Mouse (Mus musculus): ENCODE measurements at regions not wholly inside any gene's neighbourhood (a gene's known extent, or its start where the extent isn't known, plus 50 kb on each side); places are given as distances from the start of the nearest gene placed in this dataset.

GRCm38 (mm10) chr2:169524429-169524828, 63.1 kb downstream of the Gm11011 start:
- DNase-seq (ENCODE audit: inconsistent age in 2 of 2, low spot score in 1 of 2) = no peak

DNA sequence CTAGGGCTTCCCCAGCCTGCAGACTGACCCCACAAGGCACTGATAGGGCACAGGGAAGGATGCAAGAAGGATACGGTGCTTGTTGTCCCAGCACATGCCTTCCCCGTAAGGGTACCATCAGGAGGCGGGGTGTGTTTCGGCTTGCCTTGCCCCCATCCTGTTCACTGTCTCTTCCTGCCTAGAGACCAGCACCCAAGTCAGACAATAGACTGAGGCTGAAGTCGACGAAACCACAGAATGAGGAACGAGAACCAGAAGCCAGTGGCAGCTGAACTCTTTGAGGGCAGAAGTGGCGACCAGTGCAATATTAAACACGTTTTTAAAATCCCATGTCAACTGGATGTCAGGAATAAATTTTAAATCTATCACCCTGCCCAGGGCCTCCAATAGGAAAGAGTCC, 67.6 kb downstream of the Gm11011 start:
- DNase-seq (ENCODE audit: inconsistent age in 2 of 2, low spot score in 1 of 2) = no peak

DNA sequence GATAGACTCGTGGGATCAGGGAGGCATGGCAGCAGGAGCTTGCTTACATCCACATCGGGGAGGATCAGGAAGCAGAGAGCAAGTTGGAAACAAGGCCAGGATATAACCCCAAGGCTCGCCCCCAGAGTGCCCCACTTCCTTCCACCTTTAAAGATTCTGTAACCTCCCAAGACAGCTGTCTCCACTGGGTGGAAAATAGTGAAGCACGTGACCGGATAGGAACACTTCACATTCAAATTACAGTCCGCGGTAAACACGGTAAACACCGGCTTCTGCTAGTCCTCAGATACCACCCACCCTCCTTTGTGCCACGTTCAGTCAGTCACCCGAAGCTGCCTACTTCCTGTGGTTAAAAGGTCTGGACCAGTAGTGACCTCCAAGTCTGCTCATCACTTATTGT, 72.2 kb downstream of the Gm11011 start:
- peak; percentile 4 to 22 for DNase-seq (ENCODE audit: inconsistent age in 2 of 2, low spot score in 1 of 2)

- DNase-seq (ENCODE audit: inconsistent age in 2 of 2, low spot score in 1 of 2) = no peak
These were observed 76.8 kb downstream of the Gm11011 start for GRCm38 (mm10) chr2:169510741-169511140.

- no peak for DNase-seq (ENCODE audit: inconsistent age in 2 of 2, low spot score in 1 of 2)
These were observed 78.1 kb downstream of the Gm11011 start for GRCm38 (mm10) chr2:169509406-169509805.

- no peak for DNase-seq (ENCODE audit: inconsistent age in 2 of 2, low spot score in 1 of 2)
These were observed 83.0 kb downstream of the Gm11011 start for GRCm38 (mm10) chr2:169504416-169505057.

DNA sequence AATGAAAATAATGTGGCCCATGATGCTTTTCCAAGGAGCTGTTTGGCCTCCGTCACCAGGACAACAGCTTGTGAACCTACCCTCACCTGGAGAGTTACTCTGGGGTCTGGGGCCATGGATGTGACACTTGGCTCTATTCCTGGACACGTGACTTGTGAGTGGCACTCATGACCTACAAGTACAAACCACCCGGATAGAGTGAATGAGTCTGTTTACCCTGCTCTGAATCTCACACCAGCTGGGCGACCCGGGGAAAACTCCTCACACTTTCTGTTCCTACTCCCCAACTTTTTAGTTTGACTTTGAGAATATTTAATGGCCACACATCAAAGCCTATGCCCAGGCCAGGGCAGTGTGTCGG, 84.0 kb downstream of the Gm11011 start:
- DNase-seq (ENCODE audit: inconsistent age in 2 of 2, low spot score in 1 of 2) = no peak

DNA sequence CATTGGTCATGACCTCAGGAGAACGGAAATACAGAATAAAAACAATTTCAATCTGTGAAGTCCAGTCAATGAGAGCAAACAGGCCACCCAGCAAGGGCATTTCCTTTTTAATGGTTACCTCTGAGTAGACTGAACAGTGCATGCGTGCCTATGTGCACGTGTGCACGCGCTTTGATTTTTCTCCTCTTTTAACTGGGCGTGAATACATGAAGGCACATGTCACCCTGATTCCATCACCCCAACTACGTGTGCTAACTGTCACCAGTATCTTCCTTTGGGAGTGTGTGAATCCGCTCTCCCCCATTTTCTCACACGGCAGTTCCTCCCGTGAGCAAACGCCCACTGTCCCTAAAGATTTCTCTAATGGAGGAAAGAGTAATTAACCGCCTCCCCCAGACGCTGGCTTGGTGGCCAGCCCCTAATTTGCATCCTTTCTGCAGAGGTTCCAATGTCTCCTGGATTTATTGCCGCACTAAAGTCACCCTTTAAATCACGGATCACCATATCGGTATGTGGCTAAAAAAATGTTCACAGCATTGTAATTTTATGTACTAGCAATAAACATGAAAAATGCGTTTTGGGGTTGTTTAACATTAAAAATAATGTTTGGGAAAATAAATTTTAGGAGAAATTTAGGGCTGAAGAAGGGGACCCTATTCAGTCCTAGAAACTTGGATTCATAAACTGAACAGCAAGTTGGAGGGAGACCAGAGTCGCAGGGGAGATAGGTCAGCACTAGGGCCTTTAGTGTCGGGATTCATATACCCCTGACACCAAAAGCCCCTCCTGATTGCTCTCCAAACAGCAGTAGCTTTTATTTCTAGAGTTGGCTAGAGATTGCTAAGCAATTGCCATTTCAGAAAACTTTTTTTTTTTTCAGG, 84.6 kb downstream of the Gm11011 start:
- no peak for DNase-seq (ENCODE audit: inconsistent age in 2 of 2, low spot score in 1 of 2)

DNA sequence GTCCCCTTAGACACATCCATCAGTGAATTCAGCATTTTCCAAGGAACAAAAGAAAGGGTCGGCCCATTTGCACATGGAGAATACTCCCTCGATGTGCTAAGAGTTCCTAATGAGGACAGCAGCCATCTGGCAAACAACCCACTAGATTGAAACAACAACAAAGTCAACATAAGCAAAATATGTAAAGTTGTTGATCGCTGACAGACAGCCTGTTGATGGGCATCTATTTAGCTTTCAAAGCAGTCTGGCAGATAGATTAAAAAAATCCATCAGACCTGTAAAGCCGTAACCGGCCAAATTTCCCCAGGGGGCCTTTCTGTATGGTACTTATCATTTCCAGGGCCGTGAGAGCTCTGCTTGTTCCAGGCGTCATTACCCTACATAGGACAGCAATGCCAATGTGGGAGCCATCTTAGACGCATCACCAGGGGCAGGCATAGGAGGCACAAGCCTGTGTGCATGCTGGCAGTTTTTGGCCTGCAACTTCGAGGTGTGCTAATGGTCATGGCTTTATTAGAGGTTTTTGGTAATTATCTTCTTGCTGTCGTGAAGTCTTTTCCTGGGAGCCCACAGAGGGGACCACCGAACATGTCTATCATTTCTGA, 85.7 kb downstream of the Gm11011 start:
- DNase-seq (ENCODE audit: inconsistent age in 2 of 2, low spot score in 1 of 2) = no peak

- DNase-seq (ENCODE audit: inconsistent age in 2 of 2, low spot score in 1 of 2) = no peak
These were observed 92.2 kb downstream of the Gm11011 start for GRCm38 (mm10) chr2:169495368-169495767.

- DNase-seq (ENCODE audit: inconsistent age in 2 of 2, low spot score in 1 of 2) = no peak
These were observed 92.8 kb downstream of the Gm11011 start for GRCm38 (mm10) chr2:169494503-169495311.

DNA sequence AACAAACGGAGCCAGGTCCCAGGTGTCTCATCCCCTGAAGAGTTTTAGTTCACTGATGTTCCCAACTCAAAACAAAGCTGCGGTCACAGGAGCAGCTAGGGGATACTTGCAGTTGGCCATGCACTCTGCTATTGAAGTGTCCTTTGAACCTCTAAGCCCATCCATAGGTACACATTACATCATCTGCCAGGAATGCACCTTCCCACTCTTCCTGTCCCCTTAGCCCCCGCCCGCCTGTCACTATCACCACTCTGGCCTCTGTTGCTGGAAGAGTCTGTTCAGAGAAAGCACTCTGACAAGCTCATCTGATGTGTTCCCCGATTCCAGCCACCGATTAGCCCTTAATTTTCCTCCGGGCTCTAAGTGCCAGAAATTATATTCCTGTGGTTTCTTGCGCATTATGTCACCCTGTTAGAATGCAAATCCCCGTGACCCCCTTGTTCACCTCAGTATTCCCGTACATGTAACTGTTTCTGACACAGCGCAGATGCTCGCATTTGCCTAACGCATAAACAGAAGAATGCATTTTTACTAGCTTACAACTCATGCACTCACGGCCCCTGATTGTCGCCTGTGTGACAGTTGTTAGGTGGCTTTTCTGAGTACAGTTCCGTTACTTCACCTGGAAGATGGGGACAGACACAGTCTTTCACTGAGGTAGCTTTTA, 93.8 kb downstream of the Gm11011 start:
- no peak for DNase-seq (ENCODE audit: inconsistent age in 2 of 2, low spot score in 1 of 2)

GRCm38 (mm10) chr2:169483934-169484333, 103.6 kb downstream of the Gm11011 start:
- peak; percentile 81 to 94 for DNase-seq (ENCODE audit: inconsistent age in 2 of 2, low spot score in 1 of 2)

- DNase-seq (ENCODE audit: inconsistent age in 2 of 2, low spot score in 1 of 2) = peak; percentile 49 to 59
These were observed 105.6 kb downstream of the Gm11011 start for GRCm38 (mm10) chr2:169481731-169482465.

DNA sequence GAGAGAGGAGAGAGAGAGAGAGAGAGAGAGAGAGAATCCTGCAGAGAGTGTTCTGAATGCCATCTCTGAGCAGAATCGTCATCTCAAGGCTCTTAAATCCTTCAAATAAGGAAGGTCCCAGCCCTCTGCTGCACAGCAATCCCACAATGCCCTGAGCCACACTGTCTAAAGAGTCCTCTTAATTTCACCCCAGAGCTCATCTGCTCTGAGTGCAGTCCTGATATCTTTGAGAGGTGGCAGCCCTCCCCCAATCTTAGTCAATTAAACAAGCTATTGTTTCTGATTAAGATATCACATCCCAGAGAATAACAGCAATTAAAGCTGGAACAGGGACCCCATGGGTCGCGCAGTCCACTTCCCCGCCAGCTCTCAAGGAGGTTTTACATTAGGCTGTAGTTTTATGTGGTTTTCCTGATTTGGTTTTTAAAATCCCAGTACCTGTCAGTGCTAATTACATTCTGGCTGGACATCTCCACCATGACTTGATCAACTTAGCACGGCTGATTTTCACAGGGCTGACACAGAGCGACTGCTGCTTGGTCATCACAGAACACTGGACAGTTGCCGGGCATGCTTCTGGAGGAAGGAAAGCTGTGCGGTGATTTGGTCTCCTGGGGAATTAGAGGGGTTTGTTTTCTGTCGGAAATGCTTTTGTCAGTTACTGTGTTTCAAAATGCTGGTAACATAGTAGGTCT, 113.0 kb downstream of the Gm11011 start:
- no peak for DNase-seq (ENCODE audit: inconsistent age in 2 of 2, low spot score in 1 of 2)

- no peak for DNase-seq (ENCODE audit: inconsistent age in 2 of 2, low spot score in 1 of 2)
These were observed 118.0 kb downstream of the Gm11011 start for GRCm38 (mm10) chr2:169469538-169469937.

GRCm38 (mm10) chr2:169467621-169468020, 119.9 kb downstream of the Gm11011 start:
- DNase-seq (ENCODE audit: inconsistent age in 2 of 2, low spot score in 1 of 2) = no peak

- DNase-seq (ENCODE audit: inconsistent age in 2 of 2, low spot score in 1 of 2) = no peak
These were observed 123.4 kb downstream of the Gm11011 start for GRCm38 (mm10) chr2:169464106-169464505.

DNA sequence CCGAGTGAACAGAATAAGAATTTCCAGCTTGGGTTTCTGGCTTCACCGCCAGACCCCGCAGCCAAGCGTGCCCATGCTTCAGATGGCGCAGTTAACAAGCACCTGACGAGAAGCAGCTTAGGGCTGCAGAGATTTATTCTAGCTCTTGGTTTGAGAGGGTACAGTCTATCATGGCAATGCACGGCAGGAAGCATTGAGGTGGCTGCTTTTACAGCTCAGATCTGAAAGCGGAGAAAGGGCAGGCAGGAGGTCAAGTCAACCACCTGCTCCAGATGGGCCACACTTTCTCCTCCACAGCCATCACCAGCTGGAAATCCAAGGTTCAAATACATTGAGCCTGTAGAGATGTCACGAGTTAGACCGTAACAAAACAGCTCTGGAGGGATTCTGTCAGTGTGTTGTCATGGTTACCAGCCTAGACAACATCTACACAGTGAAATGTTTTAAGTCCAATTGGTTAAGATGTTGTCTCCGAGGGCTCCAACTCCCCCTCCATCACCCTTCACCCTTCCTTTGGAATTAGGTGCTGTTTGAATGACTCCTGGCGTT, 126.0 kb downstream of the Gm11011 start:
- no peak for DNase-seq (ENCODE audit: inconsistent age in 2 of 2, low spot score in 1 of 2)

All from adrenal gland, adult (tissue).